Mouse (Mus musculus) neural tube, embryonic 11.5 days (tissue): Measurements from ENCODE around the gene Paxx. TPM values are rescaled to one million over a fixed set of nuclear protein-coding genes. Genes with fewer than 3 reads are reported as not detected.

Source experiments
- ATAC-seq: fragments of 200-750 bp; cut with Nextera tagmentation; 2 replicates; pipeline ENCODE4 v1.8.0; 2017; ENCODE audit warnings: moderate number of reproducible peaks, mild to moderate bottlenecking, moderate TSS enrichment, moderate library complexity; ENCODE audit not compliant: insufficient read depth, low FRiP score, low TSS enrichment
- DNase-seq: peaks from one replicate; pipeline ENCODE4 v3.0.0-alpha.2; 2015; ENCODE audit warnings: low spot score
- H3K27ac ChIP-seq: fragments of 300-500 bp; sonication (generic); 2 replicates; pipeline ENCODE4 v1.5.1; 2014; ENCODE audit warnings: low read depth, mild to moderate bottlenecking, low read length
- H3K27me3 ChIP-seq: fragments of 300-500 bp; sonication (generic); 2 replicates; pipeline ENCODE4 v1.6.1; 2014; ENCODE audit warnings: mild to moderate bottlenecking, low read length, mixed read lengths; ENCODE audit not compliant: control insufficient read depth, insufficient read depth
- H3K36me3 ChIP-seq: fragments of 300-500 bp; sonication (generic); 2 replicates; pipeline ENCODE4 v1.6.1; 2014; ENCODE audit warnings: mild to moderate bottlenecking, low read length, moderate library complexity, mixed read lengths; ENCODE audit not compliant: control insufficient read depth, insufficient read depth
- H3K4me1 ChIP-seq: fragments of 300-500 bp; sonication (generic); 2 replicates; pipeline ENCODE4 v1.6.1; 2014; ENCODE audit warnings: low read length, mixed read lengths; ENCODE audit not compliant: control insufficient read depth, insufficient read depth
- H3K4me2 ChIP-seq: fragments of 300-500 bp; sonication (generic); 2 replicates; pipeline ENCODE4 v1.6.1; 2014; ENCODE audit warnings: low read depth, mild to moderate bottlenecking, moderate library complexity
- H3K4me3 ChIP-seq: fragments of 300-500 bp; sonication (generic); 2 replicates; pipeline ENCODE4 v1.5.1; 2014; ENCODE audit warnings: low read depth, low read length
- H3K9ac ChIP-seq: fragments of 300-500 bp; sonication (generic); 2 replicates; pipeline ENCODE4 v1.6.1; 2014; ENCODE audit warnings: mild to moderate bottlenecking, low read length
- H3K9me3 ChIP-seq: fragments of 300-500 bp; sonication (generic); 2 replicates; pipeline ENCODE4 v1.6.1; 2016; ENCODE audit warnings: low read length; ENCODE audit not compliant: control insufficient read depth
- WGBS: fragments of 180-500 bp; shearing (Covaris S2); extraction: QIAGEN DNeasy Blood & Tissue Kit; methylation state at CpG from one replicate; pipeline ENCODE4 v1.1.7; 2014; 5-methylcytosine and 5-hydroxymethylcytosine counted together
- polyA plus RNA-seq: library from polyadenylated mRNA; unstranded; fragments of >200 nt; fragmentation: Nextera tagmentation; extraction: Ambion mirVana; gene quantifications from 2 replicates; pipeline ENCODE4 v1.2.1, GENCODE M21; 2014

The Paxx gene
- polyA plus RNA-seq, 1 experiment from 2014 or later = 26.3 TPM

DNA sequence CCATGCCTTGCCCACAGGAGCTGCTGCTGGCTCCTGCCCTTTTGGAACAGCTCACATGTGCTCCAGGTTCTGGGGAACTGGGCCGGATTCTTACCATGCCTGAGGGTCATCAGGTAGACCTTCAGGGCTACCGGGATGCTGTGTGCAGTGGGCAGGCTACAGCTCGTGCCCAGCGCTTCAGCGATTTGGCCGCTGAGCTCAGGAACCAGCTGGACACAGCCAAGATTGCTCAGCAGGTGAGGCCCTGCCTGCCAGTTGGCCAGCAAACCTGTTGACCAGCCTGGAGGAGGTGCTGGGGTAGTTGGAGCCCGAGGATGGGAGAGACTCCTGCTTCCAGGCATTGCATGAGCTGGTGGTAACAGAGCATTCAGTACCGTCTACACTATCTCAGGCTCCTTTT is 26.6 kb downstream of the Paxx start:
- H3K36me3 ChIP-seq = peaks cover 3% of the 10 kb centered on the region; the same call in 1 of the 2 replicates
- 0 out of 2 replicates have a peak, but pooled peaks cover 3% of the 10 kb centered on the region for H3K4me1 ChIP-seq
- H3K4me2 ChIP-seq = no peak overlapping the region
- DNase-seq = no peak
- no peak overlapping the region for H3K27ac ChIP-seq
- no peaks in the 10 kb centered on the region for H3K9me3 ChIP-seq
- peaks cover 6% of the 10 kb centered on the region; the same call in 1 of the 2 replicates for H3K27me3 ChIP-seq
- H3K9ac ChIP-seq = no peak overlapping the region
- H3K4me3 ChIP-seq = no peak overlapping the region
- no peak for ATAC-seq
- 90% methylated on average over 8 of the region's 8 CpGs for WGBS

DNA sequence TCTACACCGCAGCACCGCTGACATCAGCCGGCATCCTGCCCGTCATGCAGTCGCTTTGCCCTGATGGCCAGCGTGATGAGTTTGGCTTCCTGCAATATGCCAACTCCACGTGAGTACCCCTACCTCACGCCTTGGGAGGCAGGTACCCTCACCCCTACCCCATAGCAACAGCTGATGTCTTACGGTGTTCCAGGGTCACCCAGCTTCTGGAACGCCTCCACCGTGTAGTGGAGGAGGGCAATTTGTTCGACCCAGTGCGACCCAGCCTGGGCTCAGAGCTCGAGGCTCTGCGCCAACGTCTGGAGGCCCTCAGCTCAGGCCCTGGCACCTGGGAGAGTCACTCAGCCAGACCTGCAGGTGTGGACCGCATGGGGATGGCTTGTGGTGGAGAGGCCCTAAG is 27.8 kb downstream of the Paxx start:
- 0 out of 2 replicates have a peak, but pooled peaks cover 3% of the 10 kb centered on the region for H3K4me1 ChIP-seq
- no peak for ATAC-seq
- peaks cover 6% of the 10 kb centered on the region; the same call in 1 of the 2 replicates for H3K27me3 ChIP-seq
- WGBS = 88% methylated on average over 17 of the region's 17 CpGs
- H3K27ac ChIP-seq = no peak overlapping the region
- H3K4me2 ChIP-seq = no peak overlapping the region
- no peak overlapping the region for H3K4me3 ChIP-seq
- no peak for DNase-seq
- H3K36me3 ChIP-seq = no peaks in the 10 kb centered on the region; the same call in 1 of the 2 replicates
- H3K9ac ChIP-seq = no peak overlapping the region
- no peaks in the 10 kb centered on the region for H3K9me3 ChIP-seq

DNA sequence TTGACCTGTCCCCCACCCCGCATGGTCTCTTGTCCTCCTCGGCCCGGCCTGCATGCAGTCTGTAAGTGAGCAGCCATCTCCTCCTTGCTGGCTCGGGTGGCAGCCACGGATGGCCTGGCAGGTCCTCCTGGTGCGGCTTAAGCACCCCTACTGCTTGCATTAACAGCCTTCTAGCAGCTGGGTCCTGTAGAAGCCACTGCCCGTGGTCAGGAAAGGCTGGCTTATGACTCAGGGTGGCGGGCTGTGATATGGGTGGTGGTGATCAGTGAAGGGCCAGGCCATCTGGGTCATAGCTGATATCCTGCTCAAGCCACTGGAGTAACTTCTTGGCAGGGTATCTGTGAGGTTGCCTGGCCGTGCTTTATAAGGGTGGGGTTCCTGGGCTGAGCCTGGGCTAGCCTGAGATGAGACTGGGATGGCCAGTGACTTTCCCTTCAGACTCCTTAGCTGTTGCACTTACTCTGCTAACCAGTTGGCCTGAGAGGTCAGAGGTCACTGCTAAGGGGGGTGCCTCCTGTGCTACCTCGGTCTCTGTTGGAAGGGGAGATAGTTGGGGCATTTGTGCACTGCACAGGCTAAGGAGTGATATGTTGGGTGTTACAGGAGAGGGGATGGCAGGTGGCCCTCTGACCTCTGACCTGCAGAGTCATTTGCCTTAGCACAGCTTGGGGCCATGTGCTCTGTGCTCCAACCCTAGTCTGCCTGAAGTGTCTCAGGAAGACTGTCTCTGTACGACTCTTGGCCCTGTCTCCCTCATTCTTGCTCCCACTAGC is 28.4 kb downstream of the Paxx start:
- DNase-seq = no peak
- Histone ChIP-seq H3K27me3 (peaks cover 6% of the 10 kb centered on the region; the same call in 1 of the 2 replicates), H3K4me3 (no peak overlapping the region), H3K9me3 (no peaks in the 10 kb centered on the region), H3K27ac (no peak overlapping the region), H3K4me1 (0 out of 2 replicates have a peak, but pooled peaks cover 3% of the 10 kb centered on the region), H3K4me2 (no peak overlapping the region), H3K36me3 (no peaks in the 10 kb centered on the region; the same call in 1 of the 2 replicates), H3K9ac (no peak overlapping the region)
- 75% methylated on average over 11 of the region's 11 CpGs for WGBS
- no peak for ATAC-seq

DNA sequence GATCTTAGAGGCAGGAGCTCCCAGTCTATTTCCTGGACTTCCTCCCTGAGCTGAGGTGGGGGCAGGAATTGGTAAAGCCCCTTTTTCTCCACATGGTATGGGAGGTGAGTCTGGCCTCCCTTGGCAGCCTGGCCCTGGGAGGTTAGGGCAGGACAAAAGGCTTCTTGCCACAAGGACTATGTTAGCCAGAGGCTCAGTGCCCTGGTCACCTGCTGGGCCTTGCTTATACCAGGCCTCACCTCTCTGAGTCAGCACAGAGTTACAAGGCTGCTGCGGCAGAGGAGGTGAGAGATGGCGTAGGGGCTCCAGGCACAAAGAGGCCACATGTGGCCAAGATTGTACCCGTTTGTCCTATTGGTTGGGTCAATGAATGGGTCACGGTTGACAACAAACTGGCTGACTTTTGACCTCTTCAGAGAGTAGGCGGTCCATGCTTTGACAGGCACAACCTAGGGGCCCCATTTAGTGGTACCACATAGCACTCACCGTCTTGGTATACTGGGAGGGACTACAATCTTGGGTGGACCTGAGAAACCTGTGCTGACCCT is 29.5 kb downstream of the Paxx start:
- no peak overlapping the region for H3K27ac ChIP-seq
- WGBS = 38% methylated on average over 6 of the region's 6 CpGs
- H3K4me3 ChIP-seq = no peak overlapping the region
- H3K9me3 ChIP-seq = no peaks in the 10 kb centered on the region
- no peak for ATAC-seq
- H3K4me2 ChIP-seq = no peak overlapping the region
- H3K36me3 ChIP-seq = no peaks in the 10 kb centered on the region; the same call in 1 of the 2 replicates
- H3K27me3 ChIP-seq = peaks cover 6% of the 10 kb centered on the region; the same call in 1 of the 2 replicates
- H3K4me1 ChIP-seq = 0 out of 2 replicates have a peak, but pooled peaks cover 3% of the 10 kb centered on the region
- H3K9ac ChIP-seq = no peak overlapping the region
- no peak for DNase-seq

DNA sequence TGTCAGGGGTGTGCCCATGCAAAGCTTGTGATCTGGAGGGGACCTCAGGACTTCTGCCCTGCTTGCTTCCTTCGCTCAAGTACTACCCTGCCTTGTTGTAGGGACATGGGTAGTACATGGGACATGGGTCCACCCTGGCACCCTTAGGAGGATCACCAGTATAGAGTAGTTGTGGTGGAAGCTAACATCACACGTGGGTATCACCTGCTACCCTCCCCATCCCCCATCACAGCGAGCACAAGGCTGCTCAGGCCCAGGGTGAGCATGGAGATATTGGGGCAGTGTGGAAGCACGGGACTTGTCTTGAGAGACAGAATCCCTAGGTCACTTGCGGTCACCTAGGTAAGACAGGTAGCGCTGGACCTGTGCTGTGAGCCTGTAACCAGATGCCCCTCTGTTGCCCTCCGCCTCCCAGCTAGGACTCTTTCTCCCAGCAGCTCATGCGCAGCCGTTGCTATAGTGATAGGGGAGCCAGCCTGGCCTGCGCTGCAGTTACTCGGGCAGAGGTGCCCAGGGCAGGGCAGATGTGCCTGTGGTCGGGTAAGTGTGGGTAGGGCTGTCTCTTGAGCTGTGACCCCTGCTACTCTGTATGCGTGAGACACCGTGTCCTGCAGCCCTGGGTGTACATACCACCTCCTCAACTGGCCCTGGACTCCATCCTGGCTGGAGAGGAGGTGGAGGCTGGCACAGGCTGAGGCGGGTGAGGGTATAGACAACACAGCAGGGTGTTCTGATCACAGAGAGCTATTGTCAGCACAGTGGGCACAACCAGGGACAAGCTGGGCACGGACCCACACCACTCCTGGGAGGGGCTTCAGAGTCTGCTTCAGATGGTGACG is 30.3 kb downstream of the Paxx start:
- Histone ChIP-seq H3K4me3 (no peak overlapping the region), H3K27me3 (peaks cover 10% of the 10 kb centered on the region; the same call in 1 of the 2 replicates), H3K27ac (no peak overlapping the region), H3K36me3 (no peaks in the 10 kb centered on the region; the same call in 1 of the 2 replicates), H3K9ac (no peak overlapping the region), H3K9me3 (no peaks in the 10 kb centered on the region), H3K4me2 (no peak overlapping the region), H3K4me1 (0 out of 2 replicates have a peak, but pooled peaks cover 3% of the 10 kb centered on the region)
- DNase-seq (no peak), ATAC-seq (no peak)
- WGBS = 75% methylated on average over 17 of the region's 17 CpGs

DNA sequence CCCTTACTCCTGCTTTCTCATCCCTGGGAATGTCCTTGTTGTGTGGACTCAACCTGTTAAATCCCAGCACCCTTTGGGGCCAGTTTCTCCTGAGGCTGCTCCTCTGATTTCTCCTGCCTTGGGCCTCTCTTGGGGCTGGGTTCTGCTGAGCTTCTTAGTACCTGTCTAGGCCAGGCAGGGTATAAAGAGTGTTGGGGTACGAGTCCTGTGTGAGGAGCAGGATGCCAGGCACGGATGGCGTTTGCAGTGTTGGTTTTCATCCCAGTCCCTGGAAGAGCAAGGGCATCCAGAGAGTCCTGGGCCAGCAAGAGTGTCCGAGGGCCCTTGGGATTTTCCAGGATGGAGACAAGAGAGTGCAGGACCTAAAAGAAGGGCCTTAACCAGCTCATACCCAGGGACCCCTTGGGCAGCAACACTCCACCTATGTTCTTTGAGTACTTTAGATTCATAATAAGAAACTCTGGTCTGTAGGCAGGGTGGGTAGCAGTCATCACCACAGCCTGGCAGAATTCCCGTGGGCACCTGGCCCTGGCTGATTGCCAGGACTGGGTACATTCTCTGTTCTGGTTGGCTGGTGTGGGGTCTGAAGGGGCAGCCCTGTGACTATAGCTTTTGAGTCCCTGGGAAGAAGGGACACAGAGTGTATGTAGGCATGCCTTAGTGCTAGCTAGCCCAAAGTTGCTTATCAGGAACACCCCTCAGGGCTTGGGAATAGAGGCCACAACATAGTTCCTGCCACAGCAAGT is 31.3 kb downstream of the Paxx start:
- ATAC-seq (no peak), DNase-seq (no peak)
- Histone ChIP-seq H3K36me3 (no peaks in the 10 kb centered on the region), H3K9ac (peak overlapping the region; percentile 80; the same call in 1 of the 2 replicates), H3K27me3 (peaks cover 14% of the 10 kb centered on the region), H3K27ac (no peak overlapping the region), H3K4me1 (0 out of 2 replicates have a peak, but pooled peaks cover 3% of the 10 kb centered on the region), H3K4me3 (peak overlapping the region; percentile 73), H3K9me3 (no peaks in the 10 kb centered on the region), H3K4me2 (peak overlapping the region; percentile 85)
- 79% methylated on average over 5 of the region's 5 CpGs for WGBS

DNA sequence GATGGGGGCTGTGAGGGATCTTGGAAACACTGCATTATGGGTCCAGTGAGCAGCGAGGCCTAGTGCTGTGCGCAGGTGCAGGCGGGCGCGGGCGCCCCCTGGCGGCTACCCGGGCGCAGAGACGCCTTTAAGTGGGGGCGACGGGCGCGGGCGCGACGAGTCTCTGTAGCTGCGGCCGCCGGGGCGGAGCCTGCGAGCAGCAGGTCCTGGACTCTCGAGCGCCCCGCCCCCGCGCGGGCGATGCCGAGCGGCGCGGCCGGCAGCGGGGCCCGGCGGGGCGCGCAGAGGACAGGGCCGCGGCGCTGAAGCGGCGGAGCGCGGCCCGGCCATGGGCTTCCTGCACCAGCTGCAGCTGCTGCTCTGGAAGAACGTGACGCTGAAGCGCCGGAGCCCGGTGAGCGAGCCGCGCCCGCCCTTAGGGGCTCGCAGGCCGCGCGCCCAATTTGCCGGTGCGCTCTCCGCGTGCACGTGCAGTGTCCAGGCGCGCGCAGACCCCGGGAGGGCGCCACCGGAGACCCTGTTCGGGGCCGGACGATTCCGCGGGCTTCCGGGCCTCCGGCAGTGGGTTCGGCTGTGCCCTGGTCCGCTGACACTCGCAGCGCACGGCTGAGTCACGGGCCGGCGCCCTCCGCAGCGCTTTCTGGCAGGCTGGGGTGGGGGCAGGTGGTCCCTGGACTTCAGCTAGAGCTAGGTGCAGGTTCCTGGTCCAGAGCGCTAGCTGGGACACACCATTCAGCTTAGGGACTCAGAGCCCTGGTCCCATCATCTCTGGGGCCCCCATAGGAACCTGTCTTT is 32.3 kb downstream of the Paxx start, which contains the start of gene Abca2:
Gene Abca2 (plus strand): TSS at position 262 of the 795 bp plus-strand sequence.
- Histone ChIP-seq H3K9me3 (no peaks in the 10 kb centered on the region), H3K4me2 (peak within 1 kb of the TSS; percentile 85), H3K4me3 (peak within 1 kb of the TSS; percentile 73), H3K27me3 (peaks cover 16% of the 10 kb centered on the region), H3K36me3 (no peaks in the 10 kb centered on the region), H3K4me1 (0 out of 2 replicates have a peak, but pooled peaks cover 3% of the 10 kb centered on the region), H3K27ac (peak within 1 kb of the TSS; percentile 58; the same call in 1 of the 2 replicates), H3K9ac (peak within 1 kb of the TSS; percentile 80)
- ATAC-seq = peak; percentile 87
- WGBS = under 1% methylated on average over 86 of the region's 89 CpGs
- DNase-seq = peak; percentile 96
